Mouse (Mus musculus): ENCODE measurements around the gene Phkg2.
"Not testable (repeated sequence)": the region's sequence is repeated elsewhere in the genome, so short reads cannot be mapped to it uniquely, and the experiment has no call there.

- TF ChIP-seq POLR2A (IDR thresholded peaks at IDR 0.05; ENCODE audit: extremely low read depth, insufficient read depth, low read length); CTCF (IDR thresholded peaks at IDR 0.05; ENCODE audit: low read depth, low read length): not testable (repeated sequence)
Observed at GRCm38 (mm10) chr7:127618402-127618801, 45.3 kb downstream of the Phkg2 start.
